Mouse (Mus musculus): ENCODE measurements at regions not wholly inside any gene's neighbourhood (a gene's known extent, or its start where the extent isn't known, plus 50 kb on each side); places are given as distances from the start of the nearest gene placed in this dataset.
A peak's percentile ranks its signal among the peaks of the same experiment; 100 is the strongest.

- intact Hi-C loops (cut with DNase I) = no loop called here
- DNase-seq = no peak
Measured at GRCm38 (mm10) chr7:51722420-51722819, 100.6 kb downstream of the Slc17a6 start.

- DNase-seq = no peak
- intact Hi-C loops (cut with DNase I) = no loop called here
Measured at GRCm38 (mm10) chr7:51723955-51724354, 102.1 kb downstream of the Slc17a6 start.

GRCm38 (mm10) chr7:51736285-51736684 lies 114.5 kb downstream of the Slc17a6 start:
- intact Hi-C loops (cut with DNase I) = no loop called here
- DNase-seq = no peak

- intact Hi-C loops (cut with DNase I) = no loop called here
- no peak for DNase-seq
Measured at GRCm38 (mm10) chr7:51739590-51739989, 117.8 kb downstream of the Slc17a6 start.

GRCm38 (mm10) chr7:51740928-51741327 lies 119.1 kb downstream of the Slc17a6 start:
- DNase-seq = no peak
- intact Hi-C loops (cut with DNase I) = no loop called here

- DNase-seq = no peak
- intact Hi-C loops (cut with DNase I) = no loop called here
Measured at GRCm38 (mm10) chr7:51742720-51743119, 119.1 kb upstream of the Gas2 start.

- intact Hi-C loops (cut with DNase I) = no loop called here
- DNase-seq = no peak
Measured at GRCm38 (mm10) chr7:51745598-51745997, 116.2 kb upstream of the Gas2 start.

- DNase-seq = peak; percentile 47
- intact Hi-C loops (cut with DNase I) = no loop called here
Measured at GRCm38 (mm10) chr7:51748633-51749303, 113.0 kb upstream of the Gas2 start.

- intact Hi-C loops (cut with DNase I) = no loop called here
- peak; percentile 79 for DNase-seq
Measured at GRCm38 (mm10) chr7:51749304-51750129, 112.3 kb upstream of the Gas2 start.

GRCm38 (mm10) chr7:51750271-51750670 lies 111.5 kb upstream of the Gas2 start:
- no peak for DNase-seq
- intact Hi-C loops (cut with DNase I) = no loop called here

GRCm38 (mm10) chr7:51753062-51753461 lies 108.8 kb upstream of the Gas2 start:
- no peak for DNase-seq
- intact Hi-C loops (cut with DNase I) = no loop called here

GRCm38 (mm10) chr7:51754208-51754888 lies 107.5 kb upstream of the Gas2 start:
- intact Hi-C loops (cut with DNase I) = no loop called here
- DNase-seq = peak; percentile 25

GRCm38 (mm10) chr7:51756218-51756617 lies 105.6 kb upstream of the Gas2 start:
- DNase-seq = no peak
- intact Hi-C loops (cut with DNase I) = no loop called here

- no peak for DNase-seq
- intact Hi-C loops (cut with DNase I) = no loop called here
Measured at GRCm38 (mm10) chr7:51759536-51760153, 102.2 kb upstream of the Gas2 start.

GRCm38 (mm10) chr7:51767066-51767465 lies 94.7 kb upstream of the Gas2 start:
- intact Hi-C loops (cut with DNase I) = no loop called here
- no peak for DNase-seq

GRCm38 (mm10) chr7:51771895-51772871 lies 89.6 kb upstream of the Gas2 start:
- peak; percentile 86 for DNase-seq
- intact Hi-C loops (cut with DNase I) = no loop called here

GRCm38 (mm10) chr7:51775968-51776367 lies 85.8 kb upstream of the Gas2 start:
- intact Hi-C loops (cut with DNase I) = no loop called here
- DNase-seq = no peak

- intact Hi-C loops (cut with DNase I) = no loop called here
- no peak for DNase-seq
Measured at GRCm38 (mm10) chr7:51783070-51783776, 78.6 kb upstream of the Gas2 start.

GRCm38 (mm10) chr7:51783923-51784686 lies 77.7 kb upstream of the Gas2 start:
- intact Hi-C loops (cut with DNase I) = no loop called here
- peak; percentile 52 for DNase-seq

Data from left cerebral cortex, postnatal 4 days (tissue).